Mouse (Mus musculus) retina, embryonic 14.5 days (tissue): ENCODE data around the gene Cux1.
A peak's percentile ranks its signal among the peaks of the same experiment; 100 is the strongest.

ENCODE experiments used
- DNase-seq: peaks from one replicate; pipeline ENCODE4 v3.0.0-alpha.2; 2015; ENCODE audit warnings: low spot score

The Cux1 gene

GRCm38 (mm10) chr5:136567176-136568025, at the start of gene Cux1:
Gene Cux1, minus strand, starts transcription at chr5:136567490.
- peak; percentile 87 for DNase-seq

- no peak for DNase-seq
Observed at GRCm38 (mm10) chr5:136612391-136612790, 45.1 kb upstream of the Cux1 start.

- no peak for DNase-seq
Observed at GRCm38 (mm10) chr5:136608814-136609434, 41.6 kb upstream of the Cux1 start.

- no peak for DNase-seq
Observed at GRCm38 (mm10) chr5:136605144-136605543, 37.9 kb upstream of the Cux1 start.

- no peak for DNase-seq
Observed at GRCm38 (mm10) chr5:136603176-136603964, 36.1 kb upstream of the Cux1 start.

GRCm38 (mm10) chr5:136600511-136600910, 33.2 kb upstream of the Cux1 start:
- DNase-seq = no peak

GRCm38 (mm10) chr5:136594896-136595540, 27.7 kb upstream of the Cux1 start:
- DNase-seq = no peak

GRCm38 (mm10) chr5:136591816-136592499, 24.7 kb upstream of the Cux1 start:
- DNase-seq = no peak

- no peak for DNase-seq
Observed at GRCm38 (mm10) chr5:136589002-136589401, 21.7 kb upstream of the Cux1 start.

- DNase-seq = no peak
Observed at GRCm38 (mm10) chr5:136588471-136588870, 21.2 kb upstream of the Cux1 start.

- no peak for DNase-seq
Observed at GRCm38 (mm10) chr5:136584676-136585285, 17.5 kb upstream of the Cux1 start.

- no peak for DNase-seq
Observed at GRCm38 (mm10) chr5:136583666-136584464, 16.6 kb upstream of the Cux1 start.

- no peak for DNase-seq
Observed at GRCm38 (mm10) chr5:136583256-136583655, 16.0 kb upstream of the Cux1 start.

GRCm38 (mm10) chr5:136582201-136582600, 14.9 kb upstream of the Cux1 start:
- DNase-seq = no peak

GRCm38 (mm10) chr5:136581625-136582024, 14.3 kb upstream of the Cux1 start:
- DNase-seq = no peak

- peak; percentile 69 for DNase-seq
Observed at GRCm38 (mm10) chr5:136581166-136581565, 13.9 kb upstream of the Cux1 start.

GRCm38 (mm10) chr5:136578201-136578600, 10.9 kb upstream of the Cux1 start:
- DNase-seq = no peak

GRCm38 (mm10) chr5:136570171-136570570, 2.9 kb upstream of the Cux1 start:
- DNase-seq = no peak

- DNase-seq = peak; percentile 83
Observed at GRCm38 (mm10) chr5:136568776-136569175, 1.5 kb upstream of the Cux1 start.
